Mouse (Mus musculus) embryonic fibroblast, embryonic 13.5 days (primary cell): ENCODE data around the gene Basp1.

Experiments used
- CTCF ChIP-seq: IDR thresholded peaks from 2 replicates; pipeline ENCODE4 v1.5.1; 2011; ENCODE audit warnings: mild to moderate bottlenecking, control low read depth, low read length, moderate library complexity, borderline replicate concordance; ENCODE audit not compliant: insufficient read depth
- POLR2A ChIP-seq: IDR thresholded peaks from 2 replicates; pipeline ENCODE4 v1.6.1; 2011; ENCODE audit warnings: low read depth, mild to moderate bottlenecking, control low read depth, low read length, moderate library complexity

- TF ChIP-seq CTCF (no peak), POLR2A (no peak)
These were observed 40.1 kb downstream of the Basp1 start for GRCm38 (mm10) chr15:25373486-25373885.
